Mouse (Mus musculus): ENCODE results near the gene Smarcd2. TPM values are rescaled to one million over a fixed set of nuclear protein-coding genes. Genes with fewer than 3 reads are reported as not detected.

Smarcd2 gene
- polyA plus RNA-seq, 1 experiment, result 70.0 TPM

- TF ChIP-seq CTCF (conservative IDR thresholded peaks at IDR 0.05; ENCODE audit: insufficient read depth, insufficient read length, low read depth, low read length) (no peak), POLR2A (IDR thresholded peaks at IDR 0.05; ENCODE audit: low read depth, low read length) (no peak)
- Histone ChIP-seq H3K27ac (ENCODE audit: insufficient read depth, low read depth, low read length) (peak overlapping the region; percentile 75), H3K4me3 (ENCODE audit: insufficient read depth, low read depth, low read length) (peak overlapping the region; percentile 74), H3K27me3 (replicated peaks; ENCODE audit: control insufficient read depth, insufficient read depth, low read length) (no peaks in the 10 kb centered on the region), H3K36me3 (ENCODE audit: control insufficient read depth, insufficient read depth, low read length) (no peaks in the 10 kb centered on the region; the same call in 1 of the 2 replicates), H3K4me1 (ENCODE audit: control insufficient read depth, insufficient read depth, low read length) (peaks cover 40% of the 10 kb centered on the region)
- DNase-seq, result peak; percentile 63
- WGBS, result 1% methylated on average over 41 of the region's 41 CpGs
Measured at GRCm38 (mm10) chr11:106271794-106272643, 753 bp downstream of the Smarcd2 start.

GRCm38 (mm10) chr11:106271131-106271793 lies 1.5 kb downstream of the Smarcd2 start:
- Histone ChIP-seq H3K27ac (ENCODE audit: insufficient read depth, low read depth, low read length) (peak overlapping the region; percentile 75), H3K4me3 (ENCODE audit: insufficient read depth, low read depth, low read length) (peak overlapping the region; percentile 74), H3K4me1 (ENCODE audit: control insufficient read depth, insufficient read depth, low read length) (peaks cover 41% of the 10 kb centered on the region), H3K27me3 (replicated peaks; ENCODE audit: control insufficient read depth, insufficient read depth, low read length) (no peaks in the 10 kb centered on the region), H3K36me3 (ENCODE audit: control insufficient read depth, insufficient read depth, low read length) (peaks cover 4% of the 10 kb centered on the region)
- TF ChIP-seq POLR2A (IDR thresholded peaks at IDR 0.05; ENCODE audit: low read depth, low read length), result no peak
- DNase-seq, result peak; percentile 29
- WGBS, result 16% methylated on average over 5 of the region's 5 CpGs

- 29% methylated on average over 3 of the region's 3 CpGs for WGBS
- H3K36me3 ChIP-seq (ENCODE audit: control insufficient read depth, insufficient read depth, low read length), result peaks cover 11% of the 10 kb centered on the region
- H3K4me3 ChIP-seq (ENCODE audit: insufficient read depth, low read depth, low read length), result no peak overlapping the region
- H3K4me1 ChIP-seq (ENCODE audit: control insufficient read depth, insufficient read depth, low read length), result peaks cover 39% of the 10 kb centered on the region
- peak; percentile 40 for DNase-seq
- H3K27me3 ChIP-seq (replicated peaks; ENCODE audit: control insufficient read depth, insufficient read depth, low read length), result no peaks in the 10 kb centered on the region
- H3K27ac ChIP-seq (ENCODE audit: insufficient read depth, low read depth, low read length), result peak overlapping the region; percentile 54
- no peak for TF ChIP-seq POLR2A (IDR thresholded peaks at IDR 0.05; ENCODE audit: low read depth, low read length)
- no peak for TF ChIP-seq CTCF (conservative IDR thresholded peaks at IDR 0.05; ENCODE audit: insufficient read depth, insufficient read length, low read depth, low read length)
Measured at GRCm38 (mm10) chr11:106269060-106269431, 3.7 kb downstream of the Smarcd2 start.

- Histone ChIP-seq H3K36me3 (ENCODE audit: control insufficient read depth, insufficient read depth, low read length) (peaks cover 11% of the 10 kb centered on the region), H3K27me3 (replicated peaks; ENCODE audit: control insufficient read depth, insufficient read depth, low read length) (no peaks in the 10 kb centered on the region), H3K4me3 (ENCODE audit: insufficient read depth, low read depth, low read length) (no peak overlapping the region), H3K4me1 (ENCODE audit: control insufficient read depth, insufficient read depth, low read length) (peaks cover 39% of the 10 kb centered on the region), H3K27ac (ENCODE audit: insufficient read depth, low read depth, low read length) (peak overlapping the region; percentile 61)
- 39% methylated on average over 8 of the region's 8 CpGs for WGBS
- peak; percentile 87 for DNase-seq
- TF ChIP-seq CTCF (conservative IDR thresholded peaks at IDR 0.05; ENCODE audit: insufficient read depth, insufficient read length, low read depth, low read length), result no peak
- TF ChIP-seq POLR2A (IDR thresholded peaks at IDR 0.05; ENCODE audit: low read depth, low read length), result no peak
Measured at GRCm38 (mm10) chr11:106268326-106269059, 4.3 kb downstream of the Smarcd2 start.

GRCm38 (mm10) chr11:106267871-106268270 lies 4.9 kb downstream of the Smarcd2 start:
- DNase-seq, result no peak
- Histone ChIP-seq H3K4me3 (ENCODE audit: insufficient read depth, low read depth, low read length) (no peak overlapping the region), H3K27me3 (replicated peaks; ENCODE audit: control insufficient read depth, insufficient read depth, low read length) (no peaks in the 10 kb centered on the region), H3K36me3 (ENCODE audit: control insufficient read depth, insufficient read depth, low read length) (peaks cover 11% of the 10 kb centered on the region), H3K27ac (ENCODE audit: insufficient read depth, low read depth, low read length) (peak overlapping the region; percentile 73; the same call in 1 of the 2 replicates), H3K4me1 (ENCODE audit: control insufficient read depth, insufficient read depth, low read length) (peaks cover 39% of the 10 kb centered on the region)
- TF ChIP-seq POLR2A (IDR thresholded peaks at IDR 0.05; ENCODE audit: low read depth, low read length) (no peak), CTCF (conservative IDR thresholded peaks at IDR 0.05; ENCODE audit: insufficient read depth, insufficient read length, low read depth, low read length) (no peak)
- 75% methylated on average over 5 of the region's 5 CpGs for WGBS

- H3K36me3 ChIP-seq (ENCODE audit: control insufficient read depth, insufficient read depth, low read length), result peaks cover 12% of the 10 kb centered on the region
- TF ChIP-seq POLR2A (IDR thresholded peaks at IDR 0.05; ENCODE audit: low read depth, low read length), result no peak
- TF ChIP-seq CTCF (conservative IDR thresholded peaks at IDR 0.05; ENCODE audit: insufficient read depth, insufficient read length, low read depth, low read length), result no peak
- peaks cover 39% of the 10 kb centered on the region for H3K4me1 ChIP-seq (ENCODE audit: control insufficient read depth, insufficient read depth, low read length)
- no peaks in the 10 kb centered on the region for H3K27me3 ChIP-seq (replicated peaks; ENCODE audit: control insufficient read depth, insufficient read depth, low read length)
- H3K27ac ChIP-seq (ENCODE audit: insufficient read depth, low read depth, low read length), result peak overlapping the region; percentile 73; the same call in 1 of the 2 replicates
- peak; percentile 80 for DNase-seq
- 56% methylated on average over 15 of the region's 15 CpGs for WGBS
- H3K4me3 ChIP-seq (ENCODE audit: insufficient read depth, low read depth, low read length), result no peak overlapping the region
Measured at GRCm38 (mm10) chr11:106267311-106267852, 5.4 kb downstream of the Smarcd2 start.
